Mouse (Mus musculus) heart, adult 11 months (tissue): Measurements from ENCODE around the gene Ankdd1b.

Experiments used
- DNase-seq: peaks from one replicate; pipeline ENCODE4 v3.0.0; 2022

The Ankdd1b gene

GRCm38 (mm10) chr13:96405518-96405917 lies 65.5 kb downstream of the Ankdd1b start:
- no peak for DNase-seq

DNA sequence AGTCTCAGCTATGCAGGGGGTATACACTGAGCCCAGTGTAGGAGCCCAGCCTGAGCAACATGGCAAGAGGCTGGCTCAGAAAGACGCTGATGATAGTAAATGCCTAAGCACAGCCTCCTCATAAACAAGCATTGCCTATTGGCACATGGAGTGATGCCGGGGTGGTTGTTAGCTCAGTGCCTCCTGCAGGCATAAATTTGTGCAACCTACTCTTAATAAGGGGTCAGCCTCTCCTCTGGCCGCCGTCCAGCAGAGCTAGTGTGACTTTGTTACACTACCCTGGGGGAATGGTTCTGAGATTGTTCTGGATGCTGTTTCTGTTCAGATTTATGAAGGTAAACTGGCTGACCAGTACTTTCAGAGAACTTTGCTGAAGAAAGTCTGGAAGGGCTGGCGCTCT lies 69.7 kb downstream of the Ankdd1b start:
- DNase-seq, result peak; percentile 85

GRCm38 (mm10) chr13:96389301-96389700 lies 81.7 kb downstream of the Ankdd1b start:
- DNase-seq, result peak; percentile 53

- peak; percentile 100 for DNase-seq
Observed at GRCm38 (mm10) chr13:96388042-96388888, 82.7 kb downstream of the Ankdd1b start, which contains the start of gene Poc5. TSS of gene Poc5 (plus strand) at chr13:96388294.

DNA sequence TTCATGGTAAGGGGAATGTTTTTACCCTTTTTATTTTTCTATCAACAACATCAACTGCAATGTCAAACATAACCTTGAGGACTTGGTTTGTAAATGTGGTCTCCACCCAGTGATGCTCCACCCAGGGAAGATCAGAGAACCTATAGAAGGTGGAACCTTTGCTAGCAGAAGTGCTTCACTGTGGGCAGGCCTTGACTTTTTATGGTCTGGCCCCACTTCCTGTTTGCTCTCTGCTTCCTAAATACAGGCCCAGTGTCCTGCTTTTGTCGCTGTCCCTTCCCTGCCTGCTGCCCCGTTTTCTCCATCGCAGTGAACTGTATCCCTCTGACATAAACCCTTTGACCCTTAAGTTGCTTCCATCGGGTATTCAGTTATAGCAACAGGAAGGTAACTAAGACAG lies 93.1 kb downstream of the Ankdd1b start:
- DNase-seq, result no peak

DNA sequence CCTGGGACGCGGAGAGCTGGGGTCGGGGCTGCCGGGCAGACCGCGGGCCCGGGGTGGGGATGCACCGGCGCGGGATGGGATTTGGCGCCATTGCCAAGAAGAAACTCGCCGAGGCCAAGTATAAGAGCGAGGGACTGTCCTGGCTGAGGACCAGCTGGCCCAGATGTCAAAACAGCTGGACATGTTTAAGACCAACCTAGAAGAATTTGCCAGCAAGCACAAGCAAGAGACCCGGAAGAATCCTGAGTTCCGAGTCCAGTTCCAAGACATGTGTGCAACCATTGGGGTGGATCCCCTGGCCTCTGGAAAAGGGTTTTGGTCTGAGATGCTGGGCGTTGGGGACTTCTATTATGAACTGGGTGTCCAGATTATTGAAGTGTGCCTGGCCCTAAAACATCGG lies 94.1 kb downstream of the Ankdd1b start:
- peak; percentile 92 for DNase-seq

DNA sequence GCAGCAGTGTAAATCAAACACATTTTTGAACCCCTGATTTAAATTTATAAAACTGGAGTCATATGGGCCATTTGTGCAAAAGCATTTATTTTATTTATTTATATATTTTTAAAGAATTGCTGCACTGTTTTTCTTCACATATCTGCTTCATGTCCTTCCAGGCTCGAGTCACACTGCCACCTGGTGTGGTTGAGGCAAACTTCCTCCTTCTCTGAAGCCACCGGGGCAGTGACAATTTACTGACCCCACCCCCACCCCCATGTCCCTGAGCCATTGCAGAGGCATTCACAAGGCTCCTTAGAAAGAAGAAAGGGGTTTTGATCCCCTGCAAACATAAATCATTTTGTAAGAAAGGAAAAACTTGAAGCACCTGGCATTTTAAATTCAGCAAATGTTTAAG lies 95.5 kb downstream of the Ankdd1b start:
- DNase-seq, result peak; percentile 46
